Mouse (Mus musculus) heart, postnatal 0 days (tissue): ENCODE results near the gene Rpl23a. TPM values are rescaled to one million over a fixed set of nuclear protein-coding genes. Genes with fewer than 3 reads are reported as not detected.

Experiments used
- ATAC-seq: fragments of 200-750 bp; cut with Nextera tagmentation; 2 replicates; pipeline ENCODE4 v1.8.0; 2017; ENCODE audit warnings: low read depth, moderate number of reproducible peaks, moderate library complexity; ENCODE audit not compliant: insufficient read depth
- DNase-seq: peaks from one replicate; pipeline ENCODE4 v3.0.0-alpha.2; 2016; ENCODE audit warnings: low spot score
- H3K27ac ChIP-seq: fragments of 300-500 bp; sonication (generic); 2 replicates; pipeline ENCODE4 v1.5.1; 2014; ENCODE audit warnings: low read depth, mild to moderate bottlenecking
- H3K27me3 ChIP-seq: fragments of 300-500 bp; sonication (generic); 2 replicates; pipeline ENCODE4 v1.6.1; 2014; ENCODE audit warnings: low read length, mixed read lengths; ENCODE audit not compliant: control insufficient read depth, insufficient read depth
- H3K36me3 ChIP-seq: fragments of 300-500 bp; sonication (generic); replicated peaks from 2 replicates; pipeline ENCODE4 v1.6.1; 2014; ENCODE audit warnings: low read length, mixed read lengths; ENCODE audit not compliant: control insufficient read depth, insufficient read depth
- H3K4me1 ChIP-seq: fragments of 300-500 bp; sonication (generic); 2 replicates; pipeline ENCODE4 v1.6.1; 2014; ENCODE audit warnings: antibody characterized with exemption; ENCODE audit not compliant: control insufficient read depth, insufficient read depth
- H3K4me2 ChIP-seq: fragments of 300-500 bp; sonication (generic); 2 replicates; pipeline ENCODE4 v1.6.1; 2014; ENCODE audit warnings: low read depth, mild to moderate bottlenecking, low read length, moderate library complexity
- H3K4me3 ChIP-seq: fragments of 300-500 bp; sonication (generic); 2 replicates; pipeline ENCODE4 v1.5.1; 2014; ENCODE audit warnings: low read depth, low read length
- H3K9ac ChIP-seq: fragments of 300-500 bp; sonication (generic); replicated peaks from 2 replicates; pipeline ENCODE4 v1.6.1; 2014; ENCODE audit warnings: low read depth, low read length, mixed read lengths
- H3K9me3 ChIP-seq: fragments of 300-500 bp; sonication (generic); replicated peaks from 2 replicates; pipeline ENCODE4 v1.6.1; 2016; ENCODE audit warnings: low read length; ENCODE audit not compliant: control insufficient read depth
- CTCF ChIP-seq: IDR thresholded peaks from 2 replicates; pipeline ENCODE4 v1.5.1; 2016; ENCODE audit warnings: antibody characterized with exemption, control low read depth, low read depth
- EP300 ChIP-seq: IDR thresholded peaks from 2 replicates; pipeline ENCODE4 v1.6.1; 2016; ENCODE audit warnings: antibody characterized with exemption, low read depth
- WGBS: fragments of 180-500 bp; shearing (Covaris S2); extraction: QIAGEN DNeasy Blood & Tissue Kit; methylation state at CpG from one replicate; pipeline ENCODE4 v1.1.7; 2014; 5-methylcytosine and 5-hydroxymethylcytosine counted together
- polyA plus RNA-seq: library from polyadenylated mRNA; unstranded; fragments of >200 nt; fragmentation: Nextera tagmentation; extraction: Ambion mirVana; gene quantifications from 2 replicates; pipeline ENCODE4 v1.2.1, GENCODE M21; 2015
- total RNA-seq: library from RNA; depleted of rRNA; stranded (reverse); fragments of >200 nt; gene quantifications from 2 replicates; pipeline ENCODE4 v1.2.3, GENCODE M21; 2014; ENCODE audit warnings: low replicate concordance

Rpl23a gene
- total and polyA plus RNA-seq, 2 experiments from 2014 or later: 473 to 719 TPM

GRCm38 (mm10) chr11:78161169-78161568 lies 22.2 kb downstream of the Rpl23a start:
- 88% methylated on average over 14 of the region's 14 CpGs for WGBS
- ATAC-seq (no peak), DNase-seq (no peak)
- Histone ChIP-seq H3K27ac (no peak overlapping the region), H3K36me3 (peaks cover 42% of the 10 kb centered on the region), H3K9ac (no peak overlapping the region), H3K4me1 (peaks cover 33% of the 10 kb centered on the region), H3K4me2 (no peak overlapping the region), H3K9me3 (no peaks in the 10 kb centered on the region), H3K4me3 (no peak overlapping the region), H3K27me3 (no peaks in the 10 kb centered on the region)
- TF ChIP-seq CTCF (no peak), EP300 (no peak)

DNA sequence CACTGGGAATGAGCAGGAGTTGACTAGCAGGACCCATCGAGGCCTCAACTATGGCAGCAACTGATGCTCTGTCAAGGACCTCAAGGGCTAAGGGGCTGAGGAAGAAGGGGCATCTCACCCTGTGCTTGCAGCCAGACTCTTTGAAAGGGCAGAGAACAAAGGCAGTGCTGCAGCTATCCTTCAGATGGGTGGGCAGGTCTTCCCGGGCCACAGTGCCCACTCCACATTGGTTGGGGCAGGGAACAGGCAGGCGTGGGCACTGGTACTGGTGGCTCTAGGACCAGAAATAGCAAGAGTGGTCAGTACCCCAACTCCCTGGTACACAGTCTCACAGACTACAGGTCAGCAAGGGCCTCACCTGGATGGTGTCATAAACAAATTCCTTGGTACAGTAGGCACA lies 22.7 kb downstream of the Rpl23a start:
- DNase-seq (no peak), ATAC-seq (no peak)
- Histone ChIP-seq H3K4me1 (peaks cover 28% of the 10 kb centered on the region), H3K27me3 (no peaks in the 10 kb centered on the region), H3K9ac (no peak overlapping the region), H3K9me3 (no peaks in the 10 kb centered on the region), H3K36me3 (peaks cover 42% of the 10 kb centered on the region), H3K27ac (no peak overlapping the region), H3K4me3 (no peak overlapping the region), H3K4me2 (no peak overlapping the region)
- TF ChIP-seq EP300: no peak
- no peak for TF ChIP-seq CTCF
- WGBS: 81% methylated on average over 3 of the region's 3 CpGs

DNA sequence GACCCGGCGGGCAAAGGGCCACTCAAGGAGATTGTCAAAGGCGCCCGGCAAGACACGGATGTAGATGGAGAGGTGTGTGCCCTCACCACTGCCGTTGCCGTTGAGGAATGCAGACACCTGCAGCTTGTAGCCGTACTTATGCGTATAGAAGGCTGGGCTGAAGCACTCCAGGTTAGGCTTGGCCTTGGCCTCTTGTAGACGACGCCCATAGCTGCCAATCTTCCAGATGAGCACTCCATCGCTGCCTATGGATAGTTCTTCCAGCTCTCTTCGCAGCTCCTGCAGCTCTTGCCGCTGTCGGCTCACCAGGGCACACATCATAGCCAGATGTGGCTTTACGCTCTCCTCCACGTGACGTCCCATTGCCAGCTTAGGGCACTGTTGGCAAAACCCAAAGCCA lies 23.2 kb downstream of the Rpl23a start:
- H3K27me3 ChIP-seq: no peaks in the 10 kb centered on the region
- no peak overlapping the region for H3K4me2 ChIP-seq
- H3K36me3 ChIP-seq: peaks cover 42% of the 10 kb centered on the region
- H3K4me3 ChIP-seq: no peak overlapping the region
- H3K9me3 ChIP-seq: no peaks in the 10 kb centered on the region
- no peak for DNase-seq
- H3K27ac ChIP-seq: no peak overlapping the region
- 87% methylated on average over 18 of the region's 18 CpGs for WGBS
- ATAC-seq: no peak
- H3K4me1 ChIP-seq: peaks cover 26% of the 10 kb centered on the region; the same call in 1 of the 2 replicates
- no peak overlapping the region for H3K9ac ChIP-seq
- TF ChIP-seq CTCF (no peak), EP300 (no peak)

DNA sequence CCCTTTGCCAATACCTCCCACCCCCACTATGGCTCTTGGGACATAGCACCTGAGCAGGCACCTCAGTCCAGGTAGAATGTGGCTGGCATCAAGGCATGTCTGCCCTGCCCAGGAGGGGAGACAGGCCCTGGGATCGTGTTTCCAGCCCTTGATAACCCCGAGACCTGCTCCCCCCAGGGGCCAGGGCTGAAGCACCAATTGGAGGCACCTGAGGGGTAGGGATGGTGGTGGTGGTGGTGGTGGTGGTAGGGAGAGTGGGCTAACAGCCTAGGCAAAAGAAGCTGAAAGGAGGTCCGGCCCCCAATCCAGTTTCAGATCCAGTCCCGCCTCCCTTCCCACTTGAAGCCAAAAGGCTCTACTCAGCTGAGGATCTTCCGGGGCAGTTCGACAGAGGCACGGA lies 23.8 kb downstream of the Rpl23a start:
- Histone ChIP-seq H3K27ac (no peak overlapping the region), H3K4me3 (no peak overlapping the region), H3K9ac (no peak overlapping the region), H3K36me3 (peaks cover 49% of the 10 kb centered on the region), H3K27me3 (no peaks in the 10 kb centered on the region), H3K9me3 (no peaks in the 10 kb centered on the region), H3K4me1 (peaks cover 25% of the 10 kb centered on the region; the same call in 1 of the 2 replicates), H3K4me2 (no peak overlapping the region)
- ATAC-seq: no peak
- TF ChIP-seq CTCF (no peak), EP300 (no peak)
- 66% methylated on average over 7 of the region's 7 CpGs for WGBS
- no peak for DNase-seq

GRCm38 (mm10) chr11:78159096-78159495 lies 24.3 kb downstream of the Rpl23a start:
- peak; percentile 89 for DNase-seq
- Histone ChIP-seq H3K9me3 (no peaks in the 10 kb centered on the region), H3K27me3 (no peaks in the 10 kb centered on the region), H3K4me3 (no peak overlapping the region), H3K4me1 (peaks cover 20% of the 10 kb centered on the region; the same call in 1 of the 2 replicates), H3K9ac (no peak overlapping the region), H3K4me2 (no peak overlapping the region), H3K36me3 (peaks cover 53% of the 10 kb centered on the region), H3K27ac (no peak overlapping the region)
- 9% methylated on average over 2 of the region's 2 CpGs for WGBS
- TF ChIP-seq EP300: no peak; the same call in 1 of the 2 replicates
- peak; percentile 99 for TF ChIP-seq CTCF
- ATAC-seq: peak; percentile 54

- Histone ChIP-seq H3K4me1 (peaks cover 3% of the 10 kb centered on the region; the same call in 1 of the 2 replicates), H3K36me3 (peaks cover 57% of the 10 kb centered on the region), H3K9ac (no peak overlapping the region), H3K27me3 (no peaks in the 10 kb centered on the region), H3K9me3 (no peaks in the 10 kb centered on the region), H3K4me3 (no peak overlapping the region), H3K4me2 (no peak overlapping the region), H3K27ac (no peak overlapping the region)
- ATAC-seq: no peak
- TF ChIP-seq CTCF (no peak), EP300 (no peak)
- DNase-seq: no peak
- WGBS: 83% methylated on average over 6 of the region's 6 CpGs
Measured at GRCm38 (mm10) chr11:78156156-78156699, 27.2 kb downstream of the Rpl23a start.
